Mouse (Mus musculus): ENCODE measurements around the gene Ddx31. TPM values are rescaled to one million over a fixed set of nuclear protein-coding genes. Genes with fewer than 3 reads are reported as not detected.

Ddx31 gene
- polyA plus RNA-seq, 1 experiment = 10.0 TPM

- 97% methylated on average over 3 of the region's 3 CpGs for WGBS
- peaks cover 15% of the 10 kb centered on the region for H3K36me3 ChIP-seq (ENCODE audit: control insufficient read depth, insufficient read depth, low read length)
- no peak for DNase-seq
- H3K4me3 ChIP-seq (ENCODE audit: control insufficient read depth, insufficient read depth, low read length) = no peak overlapping the region
- TF ChIP-seq CTCF (IDR thresholded peaks at IDR 0.05; ENCODE audit: borderline replicate concordance, control insufficient read depth, extremely low read depth, insufficient read depth, low read length, poor library complexity) = no peak
- no peaks in the 10 kb centered on the region for H3K4me1 ChIP-seq (replicated peaks; ENCODE audit: control insufficient read depth, insufficient read depth, low read length)
- no peak overlapping the region for H3K27ac ChIP-seq (ENCODE audit: control insufficient read depth, insufficient read depth, low read length)
- no peaks in the 10 kb centered on the region for H3K27me3 ChIP-seq (ENCODE audit: control insufficient read depth, insufficient read depth, low read length)
Observed at GRCm38 (mm10) chr2:28882047-28882446, 41.8 kb downstream of the Ddx31 start.

- H3K36me3 ChIP-seq (ENCODE audit: control insufficient read depth, insufficient read depth, low read length) = peaks cover 13% of the 10 kb centered on the region
- H3K4me1 ChIP-seq (replicated peaks; ENCODE audit: control insufficient read depth, insufficient read depth, low read length) = no peaks in the 10 kb centered on the region
- WGBS = 94% methylated on average over 6 of the region's 6 CpGs
- H3K4me3 ChIP-seq (ENCODE audit: control insufficient read depth, insufficient read depth, low read length) = no peak overlapping the region
- TF ChIP-seq CTCF (IDR thresholded peaks at IDR 0.05; ENCODE audit: borderline replicate concordance, control insufficient read depth, extremely low read depth, insufficient read depth, low read length, poor library complexity) = no peak
- TF ChIP-seq POLR2A (IDR thresholded peaks at IDR 0.05; ENCODE audit: control insufficient read depth, extremely low read depth, insufficient read depth, low read length, poor library complexity) = no peak
- no peaks in the 10 kb centered on the region for H3K27me3 ChIP-seq (ENCODE audit: control insufficient read depth, insufficient read depth, low read length)
- no peak for DNase-seq
- no peak overlapping the region for H3K27ac ChIP-seq (ENCODE audit: control insufficient read depth, insufficient read depth, low read length)
Observed at GRCm38 (mm10) chr2:28882826-28883485, 42.8 kb downstream of the Ddx31 start.

- Histone ChIP-seq H3K27ac (ENCODE audit: control insufficient read depth, insufficient read depth, low read length) (no peak overlapping the region), H3K27me3 (ENCODE audit: control insufficient read depth, insufficient read depth, low read length) (no peaks in the 10 kb centered on the region), H3K4me1 (replicated peaks; ENCODE audit: control insufficient read depth, insufficient read depth, low read length) (no peaks in the 10 kb centered on the region), H3K36me3 (ENCODE audit: control insufficient read depth, insufficient read depth, low read length) (peaks cover 23% of the 10 kb centered on the region), H3K4me3 (ENCODE audit: control insufficient read depth, insufficient read depth, low read length) (no peak overlapping the region)
- TF ChIP-seq CTCF (IDR thresholded peaks at IDR 0.05; ENCODE audit: borderline replicate concordance, control insufficient read depth, extremely low read depth, insufficient read depth, low read length, poor library complexity) (no peak), POLR2A (IDR thresholded peaks at IDR 0.05; ENCODE audit: control insufficient read depth, extremely low read depth, insufficient read depth, low read length, poor library complexity) (no peak)
- WGBS = 99% methylated on average over 4 of the region's 4 CpGs
- no peak for DNase-seq
Observed at GRCm38 (mm10) chr2:28884914-28885313, 44.7 kb downstream of the Ddx31 start.

GRCm38 (mm10) chr2:28892796-28893195 is 52.6 kb downstream of the Ddx31 start:
- no peaks in the 10 kb centered on the region for H3K27me3 ChIP-seq (ENCODE audit: control insufficient read depth, insufficient read depth, low read length)
- H3K36me3 ChIP-seq (ENCODE audit: control insufficient read depth, insufficient read depth, low read length) = peaks cover 10% of the 10 kb centered on the region; the same call in 1 of the 2 replicates
- 95% methylated on average over 1 of the region's 1 CpGs for WGBS

GRCm38 (mm10) chr2:28893526-28893925 is 53.3 kb downstream of the Ddx31 start:
- H3K27me3 ChIP-seq (ENCODE audit: control insufficient read depth, insufficient read depth, low read length) = no peaks in the 10 kb centered on the region
- no peak overlapping the region for H3K27ac ChIP-seq (ENCODE audit: control insufficient read depth, insufficient read depth, low read length)
- DNase-seq = no peak
- TF ChIP-seq POLR2A (IDR thresholded peaks at IDR 0.05; ENCODE audit: control insufficient read depth, extremely low read depth, insufficient read depth, low read length, poor library complexity) = no peak
- no peak for TF ChIP-seq CTCF (IDR thresholded peaks at IDR 0.05; ENCODE audit: borderline replicate concordance, control insufficient read depth, extremely low read depth, insufficient read depth, low read length, poor library complexity)
- no peaks in the 10 kb centered on the region for H3K4me1 ChIP-seq (replicated peaks; ENCODE audit: control insufficient read depth, insufficient read depth, low read length)
- no peak overlapping the region for H3K4me3 ChIP-seq (ENCODE audit: control insufficient read depth, insufficient read depth, low read length)
- H3K36me3 ChIP-seq (ENCODE audit: control insufficient read depth, insufficient read depth, low read length) = 0 out of 2 replicates have a peak, but pooled peaks cover 4% of the 10 kb centered on the region
- 97% methylated on average over 6 of the region's 6 CpGs for WGBS

More at GRCm38 (mm10) chr2:28892796-28893195, 52.6 kb downstream of the Ddx31 start:
- no peak overlapping the region for H3K4me3 ChIP-seq (ENCODE audit: control insufficient read depth, insufficient read depth, low read length)
- no peak for TF ChIP-seq POLR2A (IDR thresholded peaks at IDR 0.05; ENCODE audit: control insufficient read depth, extremely low read depth, insufficient read depth, low read length, poor library complexity)
- TF ChIP-seq CTCF (IDR thresholded peaks at IDR 0.05; ENCODE audit: borderline replicate concordance, control insufficient read depth, extremely low read depth, insufficient read depth, low read length, poor library complexity) = no peak
- H3K27ac ChIP-seq (ENCODE audit: control insufficient read depth, insufficient read depth, low read length) = no peak overlapping the region
- H3K4me1 ChIP-seq (replicated peaks; ENCODE audit: control insufficient read depth, insufficient read depth, low read length) = no peaks in the 10 kb centered on the region
- no peak for DNase-seq

- H3K27ac ChIP-seq (ENCODE audit: control insufficient read depth, insufficient read depth, low read length) = no peak overlapping the region
- H3K4me1 ChIP-seq (replicated peaks; ENCODE audit: control insufficient read depth, insufficient read depth, low read length) = no peaks in the 10 kb centered on the region
- no peaks in the 10 kb centered on the region for H3K27me3 ChIP-seq (ENCODE audit: control insufficient read depth, insufficient read depth, low read length)
- TF ChIP-seq POLR2A (IDR thresholded peaks at IDR 0.05; ENCODE audit: control insufficient read depth, extremely low read depth, insufficient read depth, low read length, poor library complexity) (no peak), CTCF (IDR thresholded peaks at IDR 0.05; ENCODE audit: borderline replicate concordance, control insufficient read depth, extremely low read depth, insufficient read depth, low read length, poor library complexity) (no peak)
- 96% methylated on average over 7 of the region's 7 CpGs for WGBS
- H3K4me3 ChIP-seq (ENCODE audit: control insufficient read depth, insufficient read depth, low read length) = no peak overlapping the region
- H3K36me3 ChIP-seq (ENCODE audit: control insufficient read depth, insufficient read depth, low read length) = no peaks in the 10 kb centered on the region
- no peak for DNase-seq
Observed at GRCm38 (mm10) chr2:28895876-28896275, 55.7 kb downstream of the Ddx31 start.
